Mouse (Mus musculus) liver, adult 2 months (tissue): Measurements from ENCODE around the gene Plpp7. TPM values are rescaled to one million over a fixed set of nuclear protein-coding genes. Genes with fewer than 3 reads are reported as not detected.

Source experiments
- DNase-seq: peaks from one replicate; pipeline ENCODE4 v3.0.0-alpha.2; 2011; ENCODE audit warnings: low read depth, low spot score; ENCODE audit errors: extremely low read depth
- H3K27ac ChIP-seq: fragments of 200-500 bp; replicated peaks from 2 replicates; pipeline ENCODE4 v1.5.1; 2012; ENCODE audit warnings: low read depth, mild to moderate bottlenecking, control low read depth, inconsistent platforms, low read length; ENCODE audit not compliant: insufficient read depth
- H3K27me3 ChIP-seq: fragments of 200-500 bp; 2 replicates; pipeline ENCODE4 v1.6.1; 2012; ENCODE audit warnings: mild to moderate bottlenecking, moderate library complexity, low read length, inconsistent platforms; ENCODE audit not compliant: control insufficient read depth, insufficient read depth
- H3K36me3 ChIP-seq: fragments of 200-500 bp; 2 replicates; pipeline ENCODE4 v1.6.1; 2012; ENCODE audit warnings: low read length, inconsistent platforms; ENCODE audit not compliant: control insufficient read depth, insufficient read depth
- H3K4me1 ChIP-seq: fragments of 200-500 bp; 2 replicates; pipeline ENCODE4 v1.6.1; 2011; ENCODE audit warnings: low read length; ENCODE audit not compliant: control insufficient read depth, insufficient read depth
- H3K4me3 ChIP-seq: fragments of 200-500 bp; 2 replicates; pipeline ENCODE4 v1.5.1; 2011; ENCODE audit warnings: low read depth, mild to moderate bottlenecking, control low read depth, low read length, moderate library complexity; ENCODE audit not compliant: insufficient read depth
- H3K79me2 ChIP-seq: fragments of 200-500 bp; 2 replicates; pipeline ENCODE4 v1.6.1; 2012; ENCODE audit warnings: inconsistent platforms, mild to moderate bottlenecking, low read length, moderate library complexity; ENCODE audit not compliant: control insufficient read depth, insufficient read depth
- H3K9ac ChIP-seq: fragments of 200-500 bp; 2 replicates; pipeline ENCODE4 v1.6.1; 2012; ENCODE audit warnings: low read depth, mild to moderate bottlenecking, control low read depth, inconsistent platforms, low read length
- CTCF ChIP-seq: fragments of 200-500 bp; IDR thresholded peaks from 2 replicates; pipeline ENCODE4 v1.5.1; 2011; ENCODE audit warnings: low read depth, low read length, control low read depth
- POLR2A ChIP-seq: fragments of 200-500 bp; IDR thresholded peaks from 2 replicates; pipeline ENCODE4 v1.6.1; 2011; ENCODE audit warnings: low read length, control low read depth; ENCODE audit not compliant: insufficient read depth; ENCODE audit errors: extremely low read depth
- WGBS: fragments of 180-500 bp; shearing (Covaris S2); methylation state at CpG from one replicate; pipeline ENCODE4 v1.1.7; 2018; 5-methylcytosine and 5-hydroxymethylcytosine counted together
- polyA plus RNA-seq: library from polyadenylated mRNA; depleted of rRNA; stranded (reverse); fragments of >200 nt; gene quantifications from 2 replicates; pipeline ENCODE4 v1.2.3, GENCODE M21; 2012
- total RNA-seq: library from RNA; depleted of rRNA; stranded (reverse); fragments of >200 nt; gene quantifications from 2 replicates; pipeline ENCODE4 v1.2.3, GENCODE M21; 2014

Plpp7 gene
- total and polyA plus RNA-seq, 2 experiments: 0.37 to 2.3 TPM

DNA sequence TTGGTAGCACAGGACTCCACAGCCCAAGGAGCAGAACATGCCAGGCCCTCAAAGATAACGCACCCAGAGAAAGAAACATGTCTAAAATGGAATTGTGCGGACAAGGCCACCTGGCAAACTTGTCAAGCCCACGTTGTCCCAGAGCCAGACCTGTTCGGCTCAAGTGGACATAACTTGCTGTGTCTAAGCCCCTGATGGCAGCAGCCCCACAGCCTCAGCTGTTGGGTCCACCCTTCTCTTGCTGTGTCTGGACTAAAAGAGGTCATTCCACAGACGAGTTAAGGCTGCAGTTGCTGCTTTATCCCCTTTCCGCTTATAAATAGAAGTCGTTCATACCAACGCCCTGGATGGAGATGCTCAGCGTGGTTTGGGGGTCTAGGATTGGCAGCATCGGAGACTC is 38.8 kb upstream of the Plpp7 start:
- Histone ChIP-seq H3K9ac (no peak overlapping the region), H3K79me2 (no peaks in the 10 kb centered on the region), H3K27ac (no peak overlapping the region), H3K36me3 (peaks cover 3% of the 10 kb centered on the region; the same call in 1 of the 2 replicates), H3K4me3 (no peak overlapping the region), H3K27me3 (no peaks in the 10 kb centered on the region), H3K4me1 (no peaks in the 10 kb centered on the region)
- 92% methylated on average over 10 of the region's 10 CpGs for WGBS
- no peak for TF ChIP-seq CTCF
- no peak for TF ChIP-seq POLR2A
- no peak for DNase-seq

DNA sequence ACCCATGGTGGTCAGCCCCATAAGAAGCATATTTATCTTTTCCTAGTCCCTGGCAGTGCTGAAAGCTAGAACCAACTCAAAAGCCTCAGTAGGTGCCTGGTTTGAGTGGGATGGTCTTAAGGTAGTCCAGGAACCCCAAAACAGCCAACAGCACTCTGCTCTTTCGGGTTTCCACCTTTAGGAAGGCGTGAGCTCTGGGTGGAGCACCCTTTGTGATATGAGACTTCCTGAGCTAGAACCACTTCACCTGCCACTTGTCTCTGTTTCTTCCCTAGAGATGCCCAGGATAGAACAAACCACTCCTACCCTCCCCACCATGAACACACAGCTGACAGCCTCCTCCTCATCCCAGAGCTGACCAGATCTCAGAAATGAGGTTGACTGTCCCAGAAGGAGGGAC is 38.0 kb upstream of the Plpp7 start:
- no peaks in the 10 kb centered on the region for H3K4me1 ChIP-seq
- 83% methylated on average over 2 of the region's 2 CpGs for WGBS
- no peaks in the 10 kb centered on the region for H3K79me2 ChIP-seq
- H3K36me3 ChIP-seq: no peaks in the 10 kb centered on the region
- no peak for DNase-seq
- H3K4me3 ChIP-seq: no peak overlapping the region
- H3K27me3 ChIP-seq: no peaks in the 10 kb centered on the region
- no peak overlapping the region for H3K27ac ChIP-seq
- no peak for TF ChIP-seq POLR2A
- TF ChIP-seq CTCF: no peak
- H3K9ac ChIP-seq: no peak overlapping the region

DNA sequence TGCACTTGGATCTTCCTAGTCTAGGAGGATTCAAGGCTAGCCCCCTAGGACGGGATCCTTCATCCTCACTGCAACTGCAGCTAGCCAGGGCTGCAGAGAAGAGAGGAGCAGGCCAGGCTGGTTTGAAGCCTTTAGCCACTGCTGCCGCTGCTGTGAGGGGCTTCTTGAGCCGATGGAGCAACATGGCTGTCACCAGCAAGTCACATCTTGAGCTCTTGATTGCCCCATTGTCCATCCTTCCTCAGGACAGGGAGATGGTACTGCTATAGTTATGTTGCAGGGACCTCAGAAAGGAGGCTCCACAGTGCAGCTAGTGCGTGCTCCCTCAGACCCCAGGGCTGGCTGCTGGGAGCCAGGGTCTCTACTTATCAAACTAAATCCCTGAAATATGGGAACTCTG is 37.5 kb upstream of the Plpp7 start:
- Histone ChIP-seq H3K27ac (no peak overlapping the region), H3K79me2 (no peaks in the 10 kb centered on the region), H3K27me3 (no peaks in the 10 kb centered on the region)

DNA sequence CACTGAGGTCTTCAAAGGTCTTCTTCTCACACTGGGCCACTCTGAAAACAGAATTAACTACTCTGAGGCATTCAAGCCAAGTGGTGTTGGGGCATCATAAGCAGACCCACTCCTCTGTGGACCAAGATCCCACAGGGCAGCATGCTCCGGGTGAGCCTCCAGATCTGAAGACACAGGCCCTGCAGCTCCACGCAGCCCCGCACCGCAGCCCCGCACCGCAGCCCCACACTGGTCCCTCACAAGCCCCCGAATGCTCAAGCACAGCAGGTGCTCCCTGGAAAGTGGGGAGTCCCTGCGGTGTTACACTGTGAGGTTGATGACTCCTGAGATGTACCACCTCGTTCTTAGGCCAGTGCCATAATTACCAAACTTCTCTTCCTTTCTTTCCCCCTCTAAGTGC is 37.1 kb upstream of the Plpp7 start:
- TF ChIP-seq POLR2A (no peak), CTCF (no peak)
- DNase-seq: no peak
- no peaks in the 10 kb centered on the region for H3K79me2 ChIP-seq
- no peaks in the 10 kb centered on the region for H3K36me3 ChIP-seq
- no peaks in the 10 kb centered on the region for H3K4me1 ChIP-seq
- H3K9ac ChIP-seq: no peak overlapping the region
- no peak overlapping the region for H3K4me3 ChIP-seq
- WGBS: 90% methylated on average over 9 of the region's 9 CpGs
- H3K27ac ChIP-seq: no peak overlapping the region
- no peaks in the 10 kb centered on the region for H3K27me3 ChIP-seq

More for the DNA sequence above, 37.5 kb upstream of the Plpp7 start:
- H3K4me1 ChIP-seq: no peaks in the 10 kb centered on the region
- no peaks in the 10 kb centered on the region for H3K36me3 ChIP-seq
- H3K9ac ChIP-seq: no peak overlapping the region
- DNase-seq: no peak
- TF ChIP-seq POLR2A: no peak
- TF ChIP-seq CTCF: no peak
- no peak overlapping the region for H3K4me3 ChIP-seq
- 86% methylated on average over 4 of the region's 4 CpGs for WGBS

DNA sequence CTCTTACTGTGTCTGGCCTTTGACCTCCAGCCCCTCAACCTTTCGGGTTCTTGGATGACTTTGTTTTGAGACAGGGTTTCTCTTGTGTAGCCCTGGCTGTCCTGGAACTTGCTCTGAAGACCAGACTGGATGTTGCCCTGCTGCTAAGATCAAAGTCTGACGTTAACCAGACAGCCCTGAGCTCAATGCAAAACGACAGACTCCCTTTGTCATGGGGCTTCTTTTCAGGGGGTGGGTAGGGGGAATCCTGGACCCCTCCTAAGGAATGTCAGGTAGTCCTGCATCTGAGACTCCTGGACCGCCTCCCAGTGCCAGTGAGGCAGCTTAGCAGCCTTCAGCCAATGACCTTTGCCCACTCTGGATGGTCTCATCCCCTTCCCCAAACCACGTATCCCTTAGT is 36.6 kb upstream of the Plpp7 start:
- H3K9ac ChIP-seq: no peak overlapping the region
- H3K4me3 ChIP-seq: no peak overlapping the region
- H3K36me3 ChIP-seq: no peaks in the 10 kb centered on the region
- TF ChIP-seq POLR2A: no peak
- no peak for TF ChIP-seq CTCF
- H3K27ac ChIP-seq: no peak overlapping the region
- WGBS: 60% methylated on average over 5 of the region's 5 CpGs
- H3K4me1 ChIP-seq: no peaks in the 10 kb centered on the region
- no peaks in the 10 kb centered on the region for H3K79me2 ChIP-seq
- no peaks in the 10 kb centered on the region for H3K27me3 ChIP-seq
- DNase-seq: no peak

DNA sequence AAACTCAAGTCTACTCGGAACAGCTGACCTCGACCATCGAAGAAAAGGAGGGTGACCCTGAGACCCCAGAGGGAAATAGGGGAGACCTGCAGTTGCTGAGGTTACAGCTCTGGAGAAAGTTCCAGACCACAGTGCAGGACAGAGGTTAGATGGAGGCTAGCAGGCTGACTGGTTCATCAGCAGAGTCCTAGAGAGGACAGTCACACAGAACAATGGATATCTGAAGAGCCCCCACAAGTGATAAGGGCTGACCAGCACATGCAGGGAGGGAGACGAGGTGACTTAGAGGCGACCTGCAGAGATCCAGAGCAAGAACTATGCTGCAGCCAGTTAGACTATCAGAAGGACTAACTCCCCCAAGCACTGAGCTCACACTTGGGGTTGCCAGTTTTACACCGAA is 35.7 kb upstream of the Plpp7 start:
- no peak for DNase-seq
- H3K9ac ChIP-seq: no peak overlapping the region
- H3K36me3 ChIP-seq: no peaks in the 10 kb centered on the region
- WGBS: 78% methylated on average over 6 of the region's 6 CpGs
- TF ChIP-seq POLR2A: no peak
- no peak for TF ChIP-seq CTCF
- no peaks in the 10 kb centered on the region for H3K79me2 ChIP-seq
- no peaks in the 10 kb centered on the region for H3K4me1 ChIP-seq
- H3K4me3 ChIP-seq: no peak overlapping the region
- no peaks in the 10 kb centered on the region for H3K27me3 ChIP-seq
- H3K27ac ChIP-seq: no peak overlapping the region
